Mouse (Mus musculus): ENCODE results near the gene Myo1g.

Gene Myo1g

DNA sequence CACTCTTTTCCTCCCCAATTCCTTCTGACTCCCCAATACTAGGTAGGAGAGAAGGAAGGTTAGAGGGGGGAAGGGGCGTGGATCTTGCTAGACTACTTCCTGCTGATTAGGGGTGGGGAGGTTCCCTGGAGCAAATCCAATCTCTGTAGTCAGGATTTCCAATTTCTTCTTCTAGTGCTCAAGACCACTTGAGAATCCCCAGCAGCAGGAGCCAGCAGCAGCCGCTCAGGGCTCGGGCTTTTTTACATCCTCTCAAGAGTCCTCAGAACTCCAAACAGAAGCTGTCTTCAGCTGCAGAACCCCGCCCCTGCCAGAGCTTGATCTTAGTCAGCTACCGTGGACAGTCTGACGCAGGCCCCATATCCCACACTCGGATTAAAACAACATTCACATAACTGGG is 33.3 kb downstream of the Myo1g start:
- DNase-seq: no peak

DNA sequence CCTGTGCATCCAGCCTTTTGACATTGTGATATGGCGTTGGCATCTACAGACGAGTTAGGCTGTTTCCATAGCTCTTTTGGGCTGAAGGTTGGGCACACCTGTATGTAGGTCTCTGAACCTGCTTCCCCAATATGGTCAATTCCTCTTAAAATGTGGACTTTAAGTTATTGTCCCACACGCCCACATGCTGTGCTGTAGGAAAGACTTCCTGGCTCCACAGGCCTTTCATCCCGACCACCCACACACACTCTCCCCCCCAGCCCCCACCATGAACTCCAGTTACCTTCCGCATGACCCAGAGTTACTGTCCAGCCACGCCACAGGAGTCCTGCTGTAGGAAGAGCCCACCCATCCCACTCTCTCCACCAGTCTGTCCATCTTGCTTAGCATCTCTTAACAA is 33.8 kb downstream of the Myo1g start:
- DNase-seq: no peak

DNA sequence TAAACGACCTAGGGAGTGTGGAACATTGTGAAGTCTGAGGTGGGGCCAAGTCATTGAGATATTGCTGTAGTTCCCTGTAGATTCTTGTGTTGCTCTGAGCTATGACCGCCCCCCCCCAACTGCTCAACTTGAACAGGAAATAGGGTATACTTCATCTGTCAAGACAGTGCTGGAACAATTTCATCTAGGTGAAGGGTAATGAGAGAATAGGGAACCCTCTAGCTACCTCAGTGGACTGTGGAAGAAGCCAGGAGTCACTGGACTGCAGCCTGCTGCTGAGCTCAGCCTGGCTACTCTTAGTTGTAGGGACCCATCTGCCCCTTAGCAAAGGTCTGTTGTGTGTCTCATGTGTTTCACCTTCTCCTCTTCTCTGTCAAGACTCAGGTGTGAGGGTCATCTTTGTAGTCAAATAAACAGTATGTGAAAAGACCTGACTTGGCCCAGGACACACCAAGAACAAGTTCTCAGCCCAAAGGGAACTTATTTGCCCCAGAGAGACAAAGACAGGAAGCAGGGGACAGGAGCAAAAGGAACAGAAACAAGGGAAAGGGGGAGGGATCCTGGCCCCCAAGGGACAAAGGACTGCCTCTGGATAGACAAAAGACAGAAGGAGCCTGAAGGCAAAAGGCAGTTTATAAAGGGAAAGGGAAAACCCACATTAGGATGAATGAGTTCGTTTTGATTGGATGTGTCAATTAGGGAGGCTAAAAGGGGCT is 36.4 kb downstream of the Myo1g start:
- DNase-seq: no peak

DNA sequence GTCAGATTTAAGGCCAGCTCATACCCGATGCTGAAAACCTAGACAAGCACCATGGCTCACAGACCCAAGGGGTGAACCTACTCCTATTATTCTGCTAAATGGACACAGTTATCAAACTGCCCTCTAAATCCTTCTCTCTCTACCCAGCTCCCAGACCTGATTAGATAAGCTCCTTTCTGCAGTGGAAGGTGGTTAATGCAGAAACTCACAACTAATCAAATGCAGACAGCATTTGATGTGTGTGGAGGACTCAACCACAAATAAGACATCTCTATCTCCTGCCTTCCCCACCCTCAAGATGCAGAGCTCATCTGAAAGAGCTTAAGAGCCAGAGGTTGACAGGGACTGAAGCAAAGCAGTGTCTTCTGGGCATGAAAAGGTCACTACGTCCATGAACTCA is 37.7 kb downstream of the Myo1g start:
- no peak for DNase-seq

DNA sequence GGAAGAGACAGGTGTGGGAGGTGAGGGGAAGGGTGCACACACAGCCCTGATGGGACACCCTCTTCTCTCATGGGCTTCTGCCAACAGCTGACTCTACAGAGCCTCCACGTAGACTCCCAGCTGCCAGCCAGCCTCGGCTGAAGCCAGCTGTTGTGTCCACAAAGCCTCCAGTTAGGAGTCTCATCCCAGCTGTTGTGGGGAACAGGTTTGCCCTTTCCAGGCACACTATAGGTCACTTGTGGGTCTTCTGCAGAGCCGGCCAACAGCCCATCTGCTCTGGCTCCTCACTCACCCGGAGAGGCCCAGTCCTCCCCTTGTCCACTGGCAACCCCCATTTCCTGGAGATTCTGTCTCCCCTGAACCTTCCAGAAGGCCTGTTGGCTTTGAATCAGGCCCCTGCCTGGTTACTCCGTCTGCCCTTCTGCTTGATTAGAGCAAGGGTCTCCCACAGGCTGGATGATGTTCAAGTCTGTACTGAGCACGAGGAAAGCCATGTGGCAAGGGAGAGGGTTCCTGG is 39.0 kb downstream of the Myo1g start:
- DNase-seq: peak; percentile 65

DNA sequence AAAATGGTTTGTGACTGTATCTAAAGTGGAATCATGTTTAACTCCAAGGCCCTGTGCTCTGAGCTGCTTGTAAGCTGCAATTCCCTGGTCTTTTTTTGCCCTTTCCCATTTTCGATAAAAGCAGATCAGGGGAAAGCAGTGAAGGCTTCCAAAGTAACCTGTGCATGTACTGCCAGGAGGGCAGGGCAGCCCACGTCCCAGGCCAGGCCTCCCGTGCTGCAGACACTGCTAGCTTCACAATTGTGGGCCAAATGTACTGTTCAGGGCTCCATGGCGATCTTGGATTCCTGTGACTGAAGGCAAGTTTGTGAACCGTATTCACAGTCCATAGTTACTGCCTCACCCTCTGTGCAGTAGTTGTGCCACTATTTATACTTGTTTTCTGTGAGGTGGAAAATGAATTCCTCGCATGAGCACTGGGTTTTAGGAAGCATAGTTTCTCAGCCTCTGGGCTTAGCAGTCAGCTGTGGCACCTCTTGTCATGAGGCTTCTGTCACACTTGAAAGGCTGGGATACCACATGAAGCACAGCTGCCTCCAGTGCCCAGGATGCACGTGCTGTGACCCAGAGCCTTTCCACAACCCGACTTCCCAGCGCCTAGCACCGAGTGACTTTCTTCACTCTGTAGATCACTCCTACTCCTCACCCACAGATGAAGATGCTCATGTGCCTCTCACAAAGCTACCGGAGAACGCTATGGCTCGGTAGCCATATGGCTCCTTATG is 39.9 kb downstream of the Myo1g start:
- DNase-seq: no peak

DNA sequence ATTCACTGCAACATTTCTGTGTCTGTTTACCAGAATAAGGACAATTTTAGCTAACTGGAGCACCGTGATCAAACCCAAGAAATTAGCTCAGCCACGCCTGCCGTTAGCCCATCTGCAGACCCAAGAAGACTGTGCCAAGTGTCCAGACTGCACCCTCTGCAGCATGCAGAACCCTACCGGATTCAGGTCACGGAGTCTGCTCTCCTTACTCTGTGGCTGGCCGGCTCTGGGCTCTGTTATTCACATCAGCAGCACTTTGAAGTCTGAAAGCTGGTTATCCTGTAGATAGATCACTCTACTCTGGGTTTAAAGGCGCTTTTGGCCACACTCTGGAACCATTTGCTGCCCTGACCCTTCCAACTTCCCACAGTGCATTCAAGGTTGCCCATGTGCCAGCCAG is 40.6 kb downstream of the Myo1g start:
- DNase-seq: peak; percentile 77

DNA sequence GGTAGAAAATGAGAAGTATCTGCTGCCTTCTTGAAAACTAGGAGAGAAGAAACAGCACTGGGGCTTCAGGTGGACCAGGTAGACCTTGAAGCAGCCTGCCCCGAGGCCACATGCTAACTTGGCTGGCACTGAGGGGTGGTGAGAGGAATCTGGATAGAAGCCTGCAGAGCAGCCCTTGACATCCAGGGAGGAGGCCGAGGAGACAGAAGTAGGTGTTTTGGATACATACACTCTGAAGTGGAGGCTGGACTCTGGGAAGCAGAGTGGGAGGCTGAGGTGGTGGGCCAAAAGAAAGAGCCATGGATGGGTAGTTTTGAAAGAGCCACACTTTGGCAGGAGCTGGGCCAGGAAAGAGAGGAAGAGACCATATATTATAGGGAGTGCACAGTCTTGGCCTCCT is 41.5 kb downstream of the Myo1g start:
- DNase-seq: no peak

DNA sequence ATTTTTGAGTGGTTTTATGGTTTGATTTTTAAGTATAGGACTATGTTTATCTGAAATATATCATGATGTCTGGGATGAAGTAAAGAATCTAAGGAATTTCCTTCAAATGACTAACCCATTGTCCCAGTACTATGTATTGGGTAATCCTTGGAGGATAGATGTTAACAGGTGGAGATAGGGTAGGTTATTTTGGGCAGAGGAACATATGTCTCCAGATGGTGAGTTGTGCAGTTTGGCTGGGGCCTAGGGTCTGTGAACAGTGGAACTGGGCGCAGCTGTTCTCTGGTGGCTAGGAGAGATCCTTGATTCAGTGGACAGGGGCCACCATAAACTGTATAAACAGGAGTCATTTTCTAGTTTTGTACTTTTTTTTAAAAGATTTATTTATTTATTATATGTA is 43.4 kb downstream of the Myo1g start:
- no peak for DNase-seq

DNA sequence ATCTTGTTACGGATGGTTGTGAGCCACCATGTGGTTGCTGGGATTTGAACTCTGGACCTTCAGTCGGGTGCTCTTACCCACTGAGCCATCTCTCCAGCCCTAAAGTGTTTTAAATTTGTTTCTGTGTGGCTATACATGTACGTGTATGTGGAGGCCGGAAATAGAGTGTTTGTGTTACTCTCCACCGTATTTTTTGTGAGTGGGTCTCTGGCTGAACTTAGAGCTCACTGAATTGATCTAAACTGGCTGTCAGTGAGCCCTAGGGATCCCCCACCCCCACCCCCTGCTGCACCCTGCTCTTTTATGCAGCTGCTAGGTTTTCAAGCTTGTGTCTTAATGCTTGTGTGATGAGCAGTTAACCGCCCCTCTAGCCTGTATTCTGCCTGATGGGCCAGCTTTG is 43.9 kb downstream of the Myo1g start:
- no peak for DNase-seq

DNA sequence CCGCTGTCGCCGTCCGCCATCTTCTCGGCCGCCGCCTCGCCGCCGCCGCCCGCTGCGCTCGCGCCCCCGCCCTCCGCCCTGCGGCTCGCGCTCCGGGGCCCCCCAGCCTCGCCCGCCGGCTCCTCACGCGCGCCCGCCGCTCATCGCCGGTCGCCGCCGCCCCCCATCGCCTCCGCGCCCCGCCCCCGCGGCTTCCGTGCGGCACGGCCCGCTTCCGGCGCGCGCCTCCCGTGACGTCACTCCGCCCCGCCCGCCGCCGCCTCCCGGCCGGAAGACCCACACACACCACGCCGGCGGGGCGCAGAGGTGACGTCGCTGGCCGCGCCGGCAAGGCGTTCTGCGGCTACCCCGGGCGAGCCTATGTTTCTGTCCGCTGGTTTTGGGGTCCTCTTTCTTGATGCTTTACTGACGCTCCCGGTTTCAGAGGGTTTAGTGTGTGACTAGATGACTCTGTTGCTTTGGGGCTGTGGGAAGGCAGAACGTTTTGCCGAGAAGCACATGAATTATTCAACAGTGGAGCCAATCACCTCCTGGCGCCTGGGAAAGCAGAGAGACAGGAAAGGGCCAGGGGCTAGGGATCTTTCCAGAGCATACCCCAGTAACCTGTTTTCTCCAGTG is 44.8 kb downstream of the Myo1g start, which contains the start of gene Purb:
Gene Purb (minus strand): TSS at position 51 of the 618 bp plus-strand sequence.
- DNase-seq: peak; percentile 90

DNA sequence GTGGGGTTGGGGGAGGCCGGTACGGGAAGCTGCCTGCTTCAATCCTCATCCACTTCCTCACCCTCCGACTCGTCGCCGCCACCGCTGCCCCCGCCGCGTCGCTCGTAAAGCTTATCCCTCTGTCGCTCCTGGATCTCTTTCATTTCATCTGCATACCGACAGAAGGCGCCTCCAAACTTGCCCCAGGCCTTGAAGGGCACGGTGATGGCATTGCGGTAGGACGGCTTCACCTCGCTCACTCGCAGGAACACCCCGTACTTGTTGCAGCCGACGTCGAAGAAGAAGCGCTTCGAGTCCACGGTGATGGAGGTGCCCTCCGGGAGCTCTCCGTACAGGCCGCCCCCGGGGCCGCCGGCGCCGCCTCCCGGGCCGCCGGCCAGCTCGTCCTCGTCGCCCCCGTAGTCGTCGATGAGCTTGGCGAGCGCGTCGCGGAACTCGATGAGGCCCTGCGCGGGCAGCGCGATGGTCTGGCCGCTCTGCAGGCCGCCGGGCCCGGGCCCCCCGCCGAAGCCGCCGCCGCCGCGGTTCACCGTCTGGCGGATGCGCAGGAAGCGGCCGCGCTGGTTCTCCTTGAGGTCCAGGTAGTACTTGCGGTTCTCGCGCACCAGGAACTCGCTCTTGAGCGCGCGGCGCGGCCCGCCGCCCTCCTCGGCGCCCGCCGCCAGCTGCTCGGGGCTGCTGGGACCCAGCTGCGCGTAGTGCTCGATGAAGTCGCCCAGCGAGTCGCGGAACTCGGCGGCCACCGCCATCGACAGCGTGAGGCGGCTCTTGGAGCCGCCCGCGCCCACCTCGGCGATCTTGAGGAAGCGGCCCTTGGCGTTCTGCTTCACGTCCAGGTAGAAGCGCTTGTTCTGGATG is 45.7 kb downstream of the Myo1g start:
- peak; percentile 54 for DNase-seq

DNA sequence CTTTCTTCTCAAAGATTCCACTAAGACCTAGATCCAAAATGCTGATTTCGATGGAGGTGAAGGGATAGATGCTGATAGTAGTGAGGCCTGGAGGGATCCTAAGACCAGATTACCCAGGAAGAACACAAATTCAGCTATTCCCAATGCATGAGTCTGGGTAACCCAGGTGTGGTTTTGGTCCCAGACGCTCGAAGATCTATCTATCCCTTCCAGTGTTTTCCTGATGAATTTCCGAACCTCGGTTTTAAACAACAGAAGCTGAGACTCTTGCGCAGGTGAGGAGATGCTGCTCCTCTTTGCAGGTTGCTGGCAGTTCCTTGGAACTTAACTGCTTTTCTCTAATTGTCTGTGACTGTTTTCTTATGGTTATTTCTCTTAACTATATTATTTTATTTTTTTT is 46.4 kb downstream of the Myo1g start:
- DNase-seq: no peak

DNA sequence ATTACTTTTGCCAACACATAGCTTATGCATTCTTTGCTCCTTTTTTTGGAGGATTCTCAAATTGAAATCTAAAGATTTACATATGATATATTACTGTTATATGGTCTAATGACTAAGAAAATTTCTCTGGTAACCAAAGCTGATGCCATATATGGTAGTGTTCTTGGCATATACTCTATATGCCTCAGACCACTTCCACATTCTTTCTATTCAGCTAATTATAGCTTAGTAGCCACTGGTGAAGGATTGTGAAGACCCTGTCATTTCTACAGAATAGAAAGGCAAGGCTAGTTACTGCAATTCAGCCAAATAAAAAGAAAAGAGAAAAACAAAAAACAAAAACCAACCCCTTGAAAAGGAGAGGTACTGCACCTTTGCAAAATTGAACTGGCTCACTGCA is 48.7 kb downstream of the Myo1g start:
- DNase-seq: no peak

DNA sequence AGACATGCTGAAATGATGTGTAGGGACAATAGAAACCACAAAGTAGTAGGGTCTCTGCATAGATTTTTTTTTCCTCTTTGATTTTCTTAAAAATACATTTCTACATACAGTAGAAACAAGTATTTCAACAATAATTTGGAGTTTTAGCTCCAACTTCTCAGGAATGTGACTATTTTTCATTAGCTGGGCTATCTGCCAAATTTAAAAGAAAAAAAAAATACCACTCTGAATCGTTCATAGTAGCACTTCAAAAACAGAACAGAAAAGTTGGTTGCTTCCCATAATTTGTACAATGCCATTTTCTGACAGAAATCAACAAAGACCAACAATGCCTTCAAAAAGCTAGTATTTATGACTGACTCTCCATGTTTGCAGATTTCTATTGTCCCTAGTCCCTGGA is 49.3 kb downstream of the Myo1g start:
- no peak for DNase-seq

DNA sequence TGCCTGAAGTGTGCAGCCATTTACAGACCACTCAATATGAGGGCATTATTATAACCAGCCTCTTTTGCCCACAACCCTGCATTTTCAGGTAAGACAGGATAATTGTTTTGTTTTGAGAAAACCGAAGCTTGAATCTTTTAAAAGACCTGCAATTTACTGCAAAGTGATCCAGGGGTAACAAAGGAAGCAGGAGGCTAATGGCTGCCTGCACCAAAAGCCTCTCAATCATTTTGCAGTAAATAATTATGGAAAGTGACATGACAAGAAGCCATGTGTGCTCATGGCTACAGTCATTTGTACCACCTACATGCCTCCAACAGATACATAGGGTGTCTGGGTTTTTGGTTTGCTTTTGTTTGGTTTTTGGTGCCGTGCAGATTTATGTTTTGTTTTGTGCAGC is 49.7 kb downstream of the Myo1g start:
- no peak for DNase-seq

DNA sequence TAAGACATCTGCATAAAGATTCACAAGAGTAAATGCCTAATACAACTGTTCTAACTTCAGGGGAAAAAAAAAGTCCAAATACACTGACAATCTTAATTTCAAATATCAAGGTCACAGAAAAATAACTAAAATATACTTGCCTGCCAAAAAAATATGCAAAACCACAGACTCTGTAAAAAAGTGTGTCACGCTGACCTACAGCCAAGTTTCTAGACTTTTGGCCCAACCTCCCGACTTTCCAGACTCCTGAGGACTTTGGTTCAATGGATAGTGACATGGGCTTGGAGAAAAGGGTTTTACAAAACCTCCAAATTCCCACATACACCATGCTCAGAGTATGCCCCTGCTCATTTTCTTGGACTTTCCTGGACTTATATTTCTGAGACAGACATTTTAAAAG is 52.2 kb downstream of the Myo1g start:
- no peak for DNase-seq

DNA sequence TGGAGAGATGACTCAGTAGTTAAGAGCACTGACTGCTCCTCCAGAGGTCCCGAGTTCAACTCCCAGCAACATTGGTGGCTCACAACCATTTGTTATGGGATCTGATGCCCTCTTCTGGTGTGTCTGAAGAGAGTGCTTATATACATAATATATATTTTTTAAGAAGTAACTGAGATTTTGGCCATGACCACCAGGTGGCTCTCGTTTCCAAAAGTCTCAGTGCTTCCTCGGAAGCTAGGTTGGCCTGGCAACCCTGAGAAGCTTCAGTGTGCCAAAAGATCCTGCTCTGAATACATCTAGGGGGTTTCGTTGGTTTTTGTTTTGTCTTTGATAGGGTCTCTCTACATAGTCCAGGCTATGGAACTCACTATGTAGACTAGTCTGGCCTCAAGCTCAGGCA is 55.6 kb downstream of the Myo1g start:
- peak; percentile 67 for DNase-seq

DNA sequence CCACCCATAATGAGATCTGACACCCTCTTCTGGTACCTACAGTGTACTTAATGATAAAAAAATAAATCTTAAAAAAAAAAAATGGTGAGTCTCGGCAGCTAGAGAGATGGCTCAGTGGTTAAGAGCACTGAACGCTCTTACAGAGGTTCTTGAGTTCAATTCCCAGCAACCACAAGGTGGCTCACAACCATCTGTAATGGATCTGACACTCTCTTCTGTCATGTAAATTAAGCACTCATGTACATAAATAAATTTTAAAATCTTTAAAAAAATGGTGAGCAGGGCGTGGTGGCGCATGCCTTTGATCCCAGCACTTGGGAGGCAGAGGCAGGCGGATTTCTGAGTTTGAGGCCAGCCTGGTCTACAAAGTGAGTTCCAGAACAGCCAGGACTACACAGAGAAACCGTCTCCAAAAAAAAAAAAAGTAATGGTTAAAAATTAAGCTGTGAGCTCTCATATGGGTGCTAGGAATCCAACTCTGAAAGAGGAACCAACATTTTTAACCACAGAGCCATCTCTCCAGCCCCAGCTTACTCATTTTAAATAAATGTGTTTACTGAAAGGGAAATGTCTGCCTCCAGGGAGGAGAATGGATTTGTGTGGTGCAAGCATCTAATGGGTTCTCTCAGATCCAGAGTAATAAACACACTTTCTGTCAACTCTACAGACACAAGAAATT is 57.5 kb downstream of the Myo1g start:
- DNase-seq: no peak
